Mouse (Mus musculus) urinary bladder, postnatal 4 days (tissue): Measurements from ENCODE around the gene Lrrc36.

Experiments
- DNase-seq, 2 experiments: peaks; one replicate each; pipeline ENCODE4 v3.0.0; 2021 to 2022; ENCODE audit warnings: low spot score in 2 of 2

Gene Lrrc36

DNA sequence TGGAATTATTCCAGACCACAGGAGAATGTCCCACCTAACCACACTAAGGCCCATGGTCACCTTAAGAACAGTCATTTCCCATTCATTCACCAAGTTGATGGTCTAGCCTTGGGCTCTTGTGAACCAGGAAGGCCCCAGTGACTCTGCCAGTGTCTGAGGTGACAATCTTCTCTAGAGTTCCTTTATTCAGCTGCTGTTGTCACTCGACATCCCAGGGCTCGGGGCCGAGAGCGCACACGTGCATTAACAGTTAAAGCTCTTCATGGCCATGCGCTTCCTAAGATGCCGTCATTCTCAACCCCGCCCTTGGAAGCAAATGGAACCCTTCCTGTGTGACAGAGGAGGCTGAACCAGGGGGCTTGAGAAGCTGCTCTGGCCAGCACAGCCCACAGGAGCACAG, 68.8 kb downstream of the Lrrc36 start:
- no peak for DNase-seq

GRCm38 (mm10) chr8:105483212-105484029, 70.0 kb downstream of the Lrrc36 start:
- peak; percentile 68 to 77 for DNase-seq

DNA sequence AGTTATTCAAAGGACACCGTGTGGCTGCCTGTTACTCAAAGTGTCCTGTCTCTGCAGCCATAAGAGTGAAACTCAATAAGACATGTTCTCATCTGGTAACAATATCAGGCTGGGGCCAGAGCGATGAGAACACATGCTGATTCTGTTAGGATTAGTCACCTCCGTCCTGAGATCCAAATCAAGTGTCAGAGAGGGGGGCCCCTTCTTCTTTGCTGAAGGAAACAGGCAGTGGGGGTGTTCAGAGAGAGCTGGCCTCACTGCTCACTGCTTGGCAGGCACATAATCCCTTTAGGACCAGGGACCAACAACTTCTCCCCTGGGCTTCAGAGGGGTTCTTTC, 70.6 kb downstream of the Lrrc36 start:
- DNase-seq, result no peak

GRCm38 (mm10) chr8:105484392-105484791, 71.0 kb downstream of the Lrrc36 start:
- peak; percentile 72 to 81 for DNase-seq

- no peak for DNase-seq
These were observed 74.7 kb downstream of the Lrrc36 start for GRCm38 (mm10) chr8:105488082-105488481.

DNA sequence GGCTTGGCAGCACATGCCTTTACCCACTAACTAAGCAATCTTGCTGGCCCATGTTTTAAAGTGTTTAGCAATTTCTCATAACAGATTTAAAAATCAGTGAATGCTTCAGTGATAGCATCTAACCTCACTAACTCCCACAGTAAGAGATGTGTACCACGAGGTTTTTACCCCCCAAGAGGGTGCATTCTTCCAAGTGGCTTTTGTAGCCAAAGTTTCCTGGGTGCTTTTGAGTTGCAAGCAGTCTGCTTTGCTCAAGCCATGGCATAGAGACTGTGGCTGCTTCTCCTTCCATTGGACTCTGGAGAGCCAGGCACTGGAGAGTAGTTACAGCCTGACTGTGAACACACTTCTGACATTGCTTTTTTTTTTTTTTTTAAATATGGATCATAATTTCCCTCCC, 75.9 kb downstream of the Lrrc36 start:
- no peak for DNase-seq

DNA sequence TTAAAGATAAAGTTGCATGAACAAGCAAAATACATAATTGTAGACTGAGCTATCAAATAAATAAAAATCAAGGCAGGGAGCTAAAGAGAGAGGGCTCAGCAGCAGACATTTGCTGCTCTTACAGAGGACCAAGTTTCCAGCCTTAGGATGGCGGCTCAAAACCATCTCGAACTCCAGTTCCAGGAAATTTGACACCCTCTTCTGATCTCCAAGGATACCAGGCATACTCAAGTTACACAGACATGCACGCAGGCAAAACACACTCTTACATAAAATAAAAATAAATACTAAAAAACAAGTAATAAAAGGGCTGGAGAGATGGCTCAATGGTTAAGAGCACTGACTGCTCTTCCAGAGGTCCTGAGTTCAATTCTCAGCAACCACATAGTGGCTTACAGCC, 80.1 kb downstream of the Lrrc36 start:
- DNase-seq, result no peak

DNA sequence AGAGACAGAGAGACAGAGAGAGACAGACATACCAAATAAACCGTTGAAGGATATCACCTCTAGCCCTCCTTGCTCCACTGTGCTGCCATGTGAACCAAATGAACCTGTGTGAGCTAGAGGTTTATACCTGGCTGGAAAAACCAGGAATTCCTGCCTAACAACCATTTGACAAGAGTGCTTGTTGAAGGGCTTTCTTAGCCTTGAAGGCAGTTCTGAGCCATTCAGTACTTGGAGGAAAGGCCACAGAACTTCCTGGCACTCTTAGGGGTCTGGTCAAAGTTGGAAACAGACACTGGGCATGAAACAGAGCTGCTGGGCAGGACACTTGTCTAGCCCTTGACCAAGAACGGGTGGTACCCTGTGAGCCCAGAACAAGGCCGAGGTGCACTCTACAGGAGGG, 81.2 kb downstream of the Lrrc36 start:
- DNase-seq, result no peak

GRCm38 (mm10) chr8:105495350-105496302, 82.3 kb downstream of the Lrrc36 start:
- DNase-seq, result no peak

- DNase-seq, result peak; percentile 84 to 89
These were observed 83.2 kb downstream of the Lrrc36 start, which contains the start of gene Zdhhc1 for GRCm38 (mm10) chr8:105496439-105497180. TSS of gene Zdhhc1 (minus strand) at chr8:105496902.

DNA sequence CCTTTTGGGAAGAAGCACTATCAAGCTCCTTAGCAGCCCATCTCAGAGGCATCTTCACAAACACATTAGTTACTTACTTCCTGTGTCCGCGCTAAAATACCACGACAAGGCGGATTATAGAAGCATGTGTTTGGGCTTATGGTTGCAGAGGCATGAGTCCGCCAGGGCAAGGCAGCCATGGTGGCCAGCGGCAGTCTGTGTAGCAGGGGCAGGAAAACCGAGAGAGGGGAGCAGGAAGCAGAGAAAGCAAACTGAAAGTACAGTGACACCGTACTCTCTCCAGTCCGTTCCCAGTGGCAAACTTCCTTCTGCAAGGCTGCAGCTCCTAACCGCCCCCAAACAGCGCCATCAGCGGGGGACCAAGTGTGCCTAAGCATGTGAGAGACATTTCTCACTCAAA, 86.4 kb downstream of the Lrrc36 start:
- DNase-seq, result no peak

DNA sequence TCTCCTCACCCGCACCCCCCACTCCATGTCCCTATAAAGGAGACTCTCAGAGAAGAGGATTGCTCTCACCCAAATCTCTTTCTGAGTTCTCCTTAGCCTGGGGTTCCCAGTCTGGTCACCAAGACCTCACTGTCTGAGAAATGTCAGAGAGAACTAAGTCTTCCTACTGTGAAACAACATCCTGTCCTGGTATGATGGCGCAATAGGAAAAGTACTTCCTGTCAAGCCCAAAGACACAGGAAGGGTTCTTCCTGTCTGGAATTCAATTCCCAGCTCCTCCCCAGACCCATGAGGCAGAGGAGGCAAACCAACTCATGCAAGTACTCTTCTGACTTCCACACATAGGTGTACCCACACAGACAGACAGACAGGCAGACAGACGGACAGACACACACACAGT, 91.2 kb downstream of the Lrrc36 start:
- DNase-seq, result no peak

- DNase-seq, result no peak
These were observed 93.6 kb downstream of the Lrrc36 start for GRCm38 (mm10) chr8:105506977-105507376.

- no peak for DNase-seq
These were observed 95.4 kb downstream of the Lrrc36 start for GRCm38 (mm10) chr8:105508758-105509157.

- no peak for DNase-seq
These were observed 96.8 kb downstream of the Lrrc36 start for GRCm38 (mm10) chr8:105509997-105510735.
